Mouse (Mus musculus) monocyte, adult 2 months (primary cell): ENCODE data around the gene Nipa2.

Experiments
- DNase-seq, 2 experiments: peaks; one replicate each; pipeline ENCODE4 v3.0.0; 2022; ENCODE audit warnings: low spot score in 2 of 2, low read depth in 1 of 2

Gene Nipa2

DNA sequence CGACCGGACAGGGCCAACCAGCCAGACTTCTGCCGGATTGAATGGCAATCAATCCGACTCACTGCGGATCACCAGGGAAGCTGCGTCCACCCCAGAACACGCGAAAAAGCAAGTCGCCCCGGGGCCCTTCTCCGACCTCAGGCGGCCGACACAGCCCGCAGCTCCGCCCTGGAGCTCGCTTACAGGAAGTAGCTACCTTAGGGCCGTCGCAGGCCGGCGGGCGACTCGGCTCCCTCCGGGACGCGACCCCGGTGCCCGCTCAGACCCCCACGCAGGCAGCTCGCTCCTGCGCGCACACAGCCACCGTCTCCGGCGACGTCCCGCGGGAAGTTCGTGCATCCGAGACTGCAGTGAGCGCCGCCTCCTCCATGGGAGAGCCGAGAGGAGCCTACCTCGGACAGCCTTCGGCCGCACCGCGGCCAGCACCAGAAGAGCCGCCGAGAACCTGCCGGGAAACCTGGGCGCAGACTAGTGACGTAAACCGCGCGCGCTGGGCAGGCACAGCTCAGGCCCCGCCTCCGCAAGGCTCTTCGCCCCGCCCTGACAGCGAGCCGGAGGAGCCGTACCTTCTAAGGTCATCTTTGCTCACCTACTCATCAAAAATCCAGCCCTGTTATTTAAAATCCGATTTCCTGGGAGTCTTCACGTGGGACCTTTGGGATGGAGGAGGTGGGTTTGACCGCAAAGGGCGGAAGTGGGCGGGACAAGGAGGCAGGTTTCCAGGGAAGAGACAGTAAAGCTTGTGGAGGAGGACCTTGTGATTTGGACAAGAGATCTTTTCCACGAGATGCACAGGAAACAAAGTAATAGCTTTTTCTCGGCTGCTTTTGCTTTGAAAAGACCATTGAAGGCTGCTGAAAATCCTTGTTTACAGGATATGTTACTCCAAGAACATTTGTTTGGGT, at the start of gene Nipa2:
Gene Nipa2, minus strand, starts transcription at position 473 of the 905 bp plus-strand sequence.
- peak; percentile 78 to 89 for DNase-seq

DNA sequence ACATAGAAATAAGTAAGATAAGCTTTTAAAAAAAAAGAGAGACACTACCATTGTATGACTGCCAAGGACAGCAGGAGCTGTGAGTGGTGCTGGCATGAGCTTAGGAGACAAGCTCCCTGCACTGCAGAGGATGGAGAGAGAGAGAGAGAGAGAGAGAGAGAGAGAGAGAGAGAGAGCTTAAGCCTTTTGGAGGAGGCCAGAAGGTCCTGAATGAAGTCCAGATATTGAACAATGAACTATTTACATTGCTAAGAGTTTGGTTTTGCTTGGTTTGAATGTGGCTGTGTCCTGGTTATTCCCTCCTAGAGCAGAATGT, 48.7 kb upstream of the Nipa2 start:
- no peak for DNase-seq

DNA sequence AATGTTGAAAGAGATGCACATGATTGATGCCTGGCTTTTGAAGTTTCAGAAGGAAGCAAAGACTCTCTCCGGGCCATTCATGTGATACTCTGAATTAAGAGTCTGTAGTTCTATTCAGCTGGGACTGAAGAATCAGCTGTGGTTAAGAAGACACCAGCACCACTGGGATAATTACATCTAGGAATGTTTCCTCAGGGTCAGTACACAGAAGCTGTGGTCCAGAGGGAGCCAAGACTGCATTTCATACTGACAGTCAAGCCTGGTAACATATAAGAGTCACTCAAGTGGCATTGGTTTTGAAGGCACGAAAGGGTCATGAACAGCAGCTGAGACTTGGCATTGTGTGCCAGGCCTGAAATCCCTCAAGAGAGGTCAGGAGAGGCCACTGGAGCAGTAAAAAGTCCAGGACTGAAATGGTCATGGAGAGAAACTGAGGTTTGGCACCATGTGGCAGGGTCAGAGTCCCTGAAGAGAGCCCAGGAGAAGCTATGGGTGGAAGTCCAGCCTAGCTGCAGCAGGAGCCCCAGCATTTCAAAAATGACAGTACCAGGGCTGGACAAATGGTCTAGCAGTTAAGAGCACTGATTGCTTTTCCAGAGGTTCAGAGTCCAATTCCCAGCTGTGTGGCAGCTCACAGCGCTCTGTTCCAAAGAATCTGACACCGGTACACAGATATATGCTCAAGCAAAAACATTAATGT, 48.2 kb upstream of the Nipa2 start:
- DNase-seq = no peak

DNA sequence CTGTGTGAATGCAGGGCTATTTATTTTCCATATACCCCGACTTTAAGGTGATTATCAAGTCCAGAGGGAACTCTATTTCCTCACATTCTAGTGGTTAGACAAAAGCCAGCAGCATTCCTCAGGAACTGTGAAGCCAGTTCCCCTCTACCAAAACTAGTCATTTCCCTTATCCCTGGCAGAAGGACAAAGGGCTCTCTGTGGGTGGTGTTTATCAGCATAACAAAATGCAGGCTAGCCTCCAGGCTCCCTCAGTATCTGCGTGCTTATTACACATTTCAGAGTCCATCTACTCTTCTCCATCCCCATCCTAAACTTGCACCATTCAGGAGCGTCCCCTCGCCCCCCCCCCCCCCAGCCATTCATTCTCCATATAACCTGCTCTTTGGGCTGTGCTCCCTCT, 36.7 kb upstream of the Nipa2 start:
- no peak for DNase-seq

DNA sequence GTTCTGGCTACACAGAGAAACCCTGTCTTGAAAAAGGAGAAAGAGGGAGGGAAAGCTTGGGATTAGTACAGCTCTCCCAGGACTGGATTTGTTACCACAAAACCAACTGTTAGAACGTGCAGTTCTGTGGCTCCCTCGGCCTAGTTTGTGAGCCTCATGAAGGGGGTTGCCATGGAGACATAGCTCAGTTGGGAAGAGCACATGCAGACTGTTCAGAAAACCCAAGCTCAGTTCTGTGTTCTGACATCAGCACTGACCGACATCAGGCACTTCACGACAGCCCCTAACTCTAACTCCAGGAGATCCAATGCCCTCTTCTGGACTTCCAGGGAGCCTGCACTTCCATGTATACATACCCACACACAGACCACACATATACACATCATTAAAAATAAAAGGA, 32.7 kb upstream of the Nipa2 start:
- no peak for DNase-seq

- no peak for DNase-seq
Observed at GRCm38 (mm10) chr7:55991858-55992257, 29.6 kb upstream of the Nipa2 start.

GRCm38 (mm10) chr7:55991129-55991528, 28.9 kb upstream of the Nipa2 start:
- DNase-seq = no peak

GRCm38 (mm10) chr7:55986526-55987214, 24.4 kb upstream of the Nipa2 start:
- DNase-seq = peak; percentile 21 to 68

DNA sequence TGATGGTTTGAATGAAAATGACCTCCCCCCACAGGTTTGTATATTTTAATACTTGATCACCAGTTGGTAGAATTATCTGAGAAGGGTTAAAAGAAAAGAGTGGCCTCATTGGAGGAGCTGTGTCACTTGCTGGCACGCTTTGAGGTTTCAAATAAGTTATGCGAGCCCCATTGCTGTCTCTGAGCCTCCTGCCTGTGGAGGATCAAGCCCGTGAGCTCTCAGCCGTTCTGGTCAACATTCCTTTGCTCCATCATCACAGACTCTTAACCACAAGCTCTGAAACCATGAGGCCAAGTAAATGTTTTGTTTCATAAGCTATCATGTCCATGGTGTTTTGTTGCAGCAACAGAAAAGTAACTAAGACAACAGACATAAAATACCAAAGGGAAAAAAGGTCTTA, 22.5 kb upstream of the Nipa2 start:
- no peak for DNase-seq

- no peak for DNase-seq
Observed at GRCm38 (mm10) chr7:55983107-55983506, 20.8 kb upstream of the Nipa2 start.

DNA sequence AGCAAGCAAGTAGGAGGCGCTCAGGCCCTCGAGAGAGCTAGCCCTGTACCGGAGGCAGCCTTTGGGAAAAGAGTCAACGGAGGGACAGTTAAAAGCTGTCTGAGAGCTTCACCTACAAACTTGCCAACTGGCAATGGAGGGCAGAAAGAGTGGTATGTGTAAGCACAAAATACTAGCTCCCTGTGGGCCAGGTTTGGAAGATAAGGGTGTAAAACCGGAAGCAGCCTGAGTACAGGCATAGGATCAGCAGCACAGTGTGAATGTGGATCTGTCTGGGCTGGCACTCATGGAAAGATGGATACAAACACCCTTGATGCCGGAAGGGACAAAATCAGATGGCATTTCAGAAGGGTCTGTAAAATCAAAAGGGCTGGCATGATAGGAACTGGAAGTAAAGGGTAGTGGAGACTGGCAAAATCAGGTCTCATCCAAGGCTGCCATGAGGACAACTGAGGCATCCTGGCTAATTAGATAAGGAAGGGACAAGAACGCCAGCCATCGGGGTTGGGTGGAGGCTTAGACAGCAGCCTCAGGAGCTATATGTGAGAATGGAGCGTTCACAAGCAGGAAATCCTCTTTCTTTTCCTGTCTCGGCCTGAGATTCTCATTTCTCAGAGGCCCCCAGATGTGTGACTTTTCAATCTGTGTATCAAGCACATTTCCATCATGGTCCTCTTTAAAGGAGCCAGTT, 19.9 kb upstream of the Nipa2 start:
- no peak for DNase-seq

DNA sequence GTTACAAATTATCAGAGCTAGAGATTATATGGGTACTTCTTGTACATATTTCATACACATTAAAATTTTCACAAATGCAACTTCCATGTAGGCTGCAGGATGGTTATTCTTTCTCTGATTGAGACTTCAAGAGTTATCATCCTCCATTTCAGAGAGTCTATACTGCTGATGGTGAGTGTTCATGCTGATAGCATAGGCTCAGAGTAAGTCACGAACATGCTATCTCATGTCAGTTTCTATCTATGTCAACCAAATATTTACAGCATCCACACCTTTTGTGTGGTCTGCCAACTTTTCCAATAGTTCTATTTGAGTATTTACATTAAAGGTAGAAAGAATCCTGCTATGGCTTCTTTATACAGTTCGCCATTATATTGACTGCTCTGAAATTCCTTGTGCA, 19.2 kb upstream of the Nipa2 start:
- no peak for DNase-seq

DNA sequence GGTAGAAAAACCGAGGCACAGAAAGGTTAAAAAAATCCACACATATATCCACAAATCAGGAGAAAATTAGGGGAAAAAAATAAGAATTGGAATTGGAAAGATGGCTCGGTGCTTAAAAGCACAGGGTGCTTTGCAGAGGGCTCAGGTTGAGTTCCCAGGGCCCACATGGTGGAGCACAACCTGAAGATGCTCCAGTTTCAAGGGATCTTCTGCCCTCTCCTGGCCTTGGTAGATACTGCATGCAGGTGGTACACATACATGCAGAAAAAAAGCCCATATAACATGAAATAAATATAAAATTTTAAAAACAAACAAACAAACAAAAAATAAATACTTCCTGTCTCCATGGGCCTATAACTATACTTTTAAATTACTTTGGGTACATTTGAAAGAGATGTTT, 12.2 kb upstream of the Nipa2 start:
- DNase-seq = no peak

DNA sequence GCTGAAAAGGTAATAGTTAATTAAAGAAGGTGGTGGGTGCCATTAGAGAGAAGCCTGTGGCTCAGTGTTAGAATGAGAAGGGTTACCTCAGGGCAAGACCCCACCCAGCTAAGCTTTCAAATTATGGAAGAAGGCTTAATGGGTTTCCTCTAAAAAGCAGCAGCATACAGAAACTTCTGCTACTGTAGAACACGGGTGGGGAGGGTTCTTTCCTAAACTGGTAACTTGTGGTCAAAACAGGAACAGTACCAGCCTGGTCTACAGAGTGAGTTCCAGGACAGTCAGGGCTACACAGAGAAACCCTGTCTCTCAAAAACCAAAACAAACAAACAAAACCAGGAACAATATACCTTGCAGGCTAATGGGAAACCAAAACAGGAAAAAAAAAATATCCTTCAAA, 7.1 kb upstream of the Nipa2 start:
- DNase-seq = peak in 1 of 2 experiments; percentile 15

DNA sequence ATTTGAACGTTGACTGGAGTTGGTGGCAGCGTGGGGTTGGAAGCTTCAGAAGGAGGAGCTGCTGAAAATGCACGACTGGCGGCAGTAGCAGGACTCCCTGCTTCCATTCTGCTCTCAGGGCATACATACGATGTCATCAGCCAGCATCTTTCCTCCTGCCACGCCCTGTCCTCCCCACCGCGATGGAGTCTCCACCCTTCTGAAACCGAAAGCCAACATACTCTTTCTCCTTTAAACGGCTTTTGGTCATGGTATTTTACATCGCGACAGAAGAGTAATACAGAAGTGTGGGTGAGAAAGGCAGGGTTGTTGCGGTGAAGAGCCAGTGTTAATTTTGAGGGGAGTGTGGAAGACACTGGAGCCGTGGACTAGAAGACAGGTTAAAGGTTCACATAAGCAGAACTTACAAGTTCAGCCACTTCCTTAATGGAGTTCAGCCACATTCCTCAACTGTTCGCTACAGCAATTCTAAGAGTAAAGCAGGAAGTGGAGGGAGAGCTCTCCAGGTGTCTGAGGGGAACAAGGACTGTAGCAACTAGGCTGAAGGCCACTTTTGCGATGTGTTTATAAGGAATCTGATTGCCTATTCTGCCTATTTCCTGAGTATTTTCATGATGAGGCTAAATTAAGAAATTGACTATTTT, 6.1 kb upstream of the Nipa2 start:
- peak; percentile 51 to 63 for DNase-seq

DNA sequence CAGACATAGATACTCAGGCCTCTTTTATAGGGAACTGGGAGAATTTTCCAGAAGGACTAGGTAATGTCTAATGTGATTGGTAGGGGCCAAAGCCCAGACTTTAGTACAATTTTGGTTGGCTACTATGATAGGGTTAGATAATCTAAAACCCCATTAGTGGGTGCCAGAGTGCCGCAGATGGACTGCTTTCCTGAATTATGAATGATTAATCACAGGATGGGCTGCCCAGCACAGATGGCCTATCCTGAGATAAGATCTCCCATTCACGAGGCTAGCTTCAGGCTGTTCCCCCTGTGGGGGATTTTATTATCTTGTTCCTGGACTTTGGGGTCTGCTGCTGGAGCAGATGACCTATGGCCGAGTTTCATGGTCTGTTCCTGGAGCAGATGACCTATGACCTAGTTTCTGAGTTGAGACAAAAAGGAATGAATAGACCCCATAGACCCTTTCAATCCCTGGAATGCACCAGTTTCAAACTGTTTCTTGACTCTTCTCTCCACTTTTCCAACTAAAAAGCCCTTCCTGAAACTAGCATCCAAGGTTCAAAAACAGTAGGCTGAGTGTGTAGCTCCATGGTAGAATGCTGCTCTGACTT, 4.7 kb upstream of the Nipa2 start:
- DNase-seq = no peak

DNA sequence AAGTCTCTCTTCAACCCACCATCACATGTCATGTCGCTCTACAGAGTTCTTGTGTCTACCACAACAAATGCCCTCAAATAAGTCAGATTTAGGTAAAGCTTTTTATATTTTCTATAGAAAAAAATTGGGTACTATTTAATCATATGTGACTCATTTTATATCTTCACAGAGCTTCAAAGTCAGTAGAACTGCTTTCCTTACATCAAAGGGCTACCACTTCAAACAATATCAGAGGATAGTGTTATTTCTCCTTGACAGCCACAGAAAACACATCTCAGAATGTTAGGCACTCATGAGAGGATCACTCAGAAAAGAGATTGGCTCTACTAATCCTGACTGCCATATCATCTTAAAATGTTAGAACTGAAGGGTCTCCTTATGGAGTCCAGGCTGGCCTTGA, 1.8 kb downstream of the Nipa2 start:
- DNase-seq = no peak

DNA sequence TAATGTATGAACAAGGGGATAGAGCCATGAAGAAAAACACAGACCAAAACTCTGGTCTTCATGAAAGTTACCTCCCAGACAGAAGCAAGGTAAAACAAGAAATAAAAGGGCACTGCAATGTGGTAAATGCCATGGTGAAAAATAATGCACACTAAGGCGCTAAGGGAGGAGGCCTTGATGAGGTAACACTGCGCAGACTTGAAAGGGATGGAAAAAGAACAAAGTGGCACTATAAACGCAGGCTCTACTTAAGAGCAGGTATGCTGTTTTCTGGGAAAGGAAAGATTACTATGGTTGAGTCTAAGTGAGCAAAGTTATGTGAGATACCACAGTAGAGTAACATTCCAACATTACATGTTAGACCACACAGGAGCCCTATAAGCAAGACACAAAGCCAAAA, 2.5 kb downstream of the Nipa2 start:
- no peak for DNase-seq

- DNase-seq = no peak
Observed at GRCm38 (mm10) chr7:55957916-55958315, 4.4 kb downstream of the Nipa2 start.

DNA sequence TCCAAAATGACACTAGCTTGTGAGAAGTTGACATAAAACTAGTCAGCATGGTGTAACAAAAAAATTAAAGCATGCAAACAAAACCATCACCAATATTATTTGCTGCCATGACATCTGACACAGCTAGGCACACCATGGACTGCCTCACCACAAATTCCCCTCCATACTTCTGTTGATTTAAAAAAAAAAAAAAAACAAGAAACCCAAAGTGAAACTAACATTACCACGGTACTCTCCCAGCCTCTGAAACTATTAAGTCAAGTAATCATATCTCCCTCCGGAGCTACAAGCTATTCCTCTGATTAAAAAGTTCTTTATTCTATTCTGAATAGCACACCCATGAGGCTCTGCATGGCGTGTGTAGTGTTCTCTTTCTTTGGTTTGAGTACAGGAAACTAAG, 5.1 kb downstream of the Nipa2 start:
- DNase-seq = no peak

DNA sequence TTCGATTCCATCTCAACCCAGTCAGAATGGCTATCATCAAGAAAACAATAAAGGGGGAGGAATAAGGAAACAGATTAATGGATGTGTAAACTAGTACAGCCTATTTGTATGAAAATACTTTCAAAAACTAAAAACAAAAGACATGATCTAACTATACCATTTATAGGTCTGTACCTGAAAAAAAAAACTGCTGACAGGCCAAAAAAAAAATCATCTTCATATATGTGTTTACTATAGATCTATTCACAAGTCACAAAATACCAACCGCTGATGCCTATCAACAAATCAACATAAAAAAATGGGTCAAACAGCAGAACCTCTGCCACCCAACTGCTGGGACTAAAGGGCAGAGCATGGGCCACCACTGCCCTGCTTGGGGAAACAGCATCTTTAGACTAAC, 6.2 kb downstream of the Nipa2 start:
- no peak for DNase-seq
